Mouse (Mus musculus) lung, embryonic 14.5 days (tissue): ENCODE data around the gene Tox2. TPM values are rescaled to one million over a fixed set of nuclear protein-coding genes. Genes with fewer than 3 reads are reported as not detected.
A peak's percentile ranks its signal among the peaks of the same experiment; 100 is the strongest.

Source experiments
- ATAC-seq: fragments of 200-750 bp; cut with Nextera tagmentation; 2 replicates; pipeline ENCODE4 v1.8.0; 2017; ENCODE audit warnings: mild to moderate bottlenecking, moderate TSS enrichment, moderate library complexity; ENCODE audit not compliant: insufficient read depth
- DNase-seq: peaks from one replicate; pipeline ENCODE4 v3.0.0-alpha.2; 2015
- H3K27ac ChIP-seq: fragments of 300-500 bp; sonication (generic); 2 replicates; pipeline ENCODE4 v1.5.1; 2014; ENCODE audit warnings: low read depth, mild to moderate bottlenecking, moderate library complexity
- H3K27me3 ChIP-seq: fragments of 300-500 bp; sonication (generic); 2 replicates; pipeline ENCODE4 v1.6.1; 2014; ENCODE audit warnings: low read length, control low read depth; ENCODE audit not compliant: insufficient read depth
- H3K36me3 ChIP-seq: fragments of 300-500 bp; sonication (generic); 2 replicates; pipeline ENCODE4 v1.6.1; 2014; ENCODE audit warnings: control low read depth; ENCODE audit not compliant: insufficient read depth
- H3K4me1 ChIP-seq: fragments of 300-500 bp; sonication (generic); 2 replicates; pipeline ENCODE4 v1.6.1; 2014; ENCODE audit warnings: antibody characterized with exemption, control low read depth; ENCODE audit not compliant: insufficient read depth
- H3K4me2 ChIP-seq: fragments of 300-500 bp; sonication (generic); 2 replicates; pipeline ENCODE4 v1.6.1; 2014; ENCODE audit warnings: mild to moderate bottlenecking
- H3K4me3 ChIP-seq: fragments of 300-500 bp; sonication (generic); 2 replicates; pipeline ENCODE4 v1.5.1; 2014; ENCODE audit warnings: low read depth, low read length
- H3K9ac ChIP-seq: fragments of 300-500 bp; sonication (generic); 2 replicates; pipeline ENCODE4 v1.6.1; 2014
- H3K9me3 ChIP-seq: fragments of 300-500 bp; sonication (generic); 2 replicates; pipeline ENCODE4 v1.6.1; 2016; ENCODE audit warnings: low read depth, low read length, control low read depth
- CTCF ChIP-seq: IDR thresholded peaks from 2 replicates; pipeline ENCODE4 v1.5.1; 2016; ENCODE audit warnings: antibody characterized with exemption, low read depth
- WGBS: fragments of 180-500 bp; shearing (Covaris S2); extraction: QIAGEN DNeasy Blood & Tissue Kit; methylation state at CpG from one replicate; pipeline ENCODE4 v1.1.7; 2014; 5-methylcytosine and 5-hydroxymethylcytosine counted together
- polyA plus RNA-seq: library from polyadenylated mRNA; unstranded; fragments of >200 nt; fragmentation: Nextera tagmentation; extraction: Ambion mirVana; gene quantifications from 2 replicates; pipeline ENCODE4 v1.2.1, GENCODE M21; 2014

Gene Tox2
- polyA plus RNA-seq, 1 experiment from 2014 or later = 4.3 TPM

DNA sequence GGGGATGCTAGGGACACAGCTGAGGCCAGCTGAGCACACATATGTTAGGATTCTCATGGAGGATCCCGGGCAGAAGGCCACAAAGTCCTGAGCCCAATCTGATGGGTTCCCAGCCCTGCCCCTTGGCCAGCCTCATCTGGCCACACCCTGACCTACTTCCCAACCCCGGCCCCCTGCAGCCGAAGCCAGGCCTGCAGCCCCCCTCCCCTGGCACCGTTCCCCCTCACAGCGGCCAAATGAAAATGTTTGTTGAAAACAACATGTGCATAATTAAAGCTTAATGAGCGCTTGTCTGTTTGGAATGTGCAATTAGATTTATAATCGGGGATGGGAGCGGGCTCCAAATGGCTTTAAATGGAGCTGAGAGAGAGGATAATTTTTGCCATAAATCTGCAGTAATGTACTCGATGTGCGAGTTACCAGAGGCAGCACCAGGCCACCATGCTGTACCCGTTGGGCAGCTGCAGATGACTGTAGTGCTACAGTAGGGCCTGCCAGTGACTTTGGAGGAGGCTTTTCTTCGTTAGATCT lies 35.1 kb downstream of the Tox2 start:
- WGBS = 60% methylated on average over 12 of the region's 12 CpGs
- no peaks in the 10 kb centered on the region for H3K36me3 ChIP-seq
- H3K4me2 ChIP-seq = no peak overlapping the region
- H3K9me3 ChIP-seq = no peaks in the 10 kb centered on the region
- H3K4me1 ChIP-seq = no peaks in the 10 kb centered on the region
- H3K27ac ChIP-seq = no peak overlapping the region
- H3K27me3 ChIP-seq = no peaks in the 10 kb centered on the region
- no peak for TF ChIP-seq CTCF
- peak; percentile 68 for DNase-seq
- ATAC-seq = peak; percentile 61
- no peak overlapping the region for H3K4me3 ChIP-seq
- no peak overlapping the region for H3K9ac ChIP-seq

DNA sequence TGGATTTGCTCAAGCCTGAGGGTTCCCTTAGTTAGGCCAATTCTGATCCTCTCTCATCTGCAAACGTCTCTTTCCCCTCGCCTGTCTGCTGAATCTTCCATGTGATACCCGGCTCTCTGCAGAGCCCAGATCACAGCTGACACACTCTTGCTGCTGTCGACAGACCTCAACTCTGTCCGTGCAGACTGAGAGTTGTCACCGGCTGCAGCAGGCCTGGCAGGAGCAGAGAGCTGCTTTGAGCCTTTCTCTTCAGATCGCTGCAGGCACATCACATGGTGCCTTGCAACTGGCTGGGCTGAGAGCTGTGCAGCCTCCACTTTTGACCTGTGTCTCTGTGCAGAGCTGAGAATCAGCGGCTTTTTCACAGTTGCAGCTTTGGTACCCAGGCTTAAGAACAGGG lies 37.0 kb downstream of the Tox2 start:
- WGBS = 40% methylated on average over 8 of the region's 8 CpGs
- Histone ChIP-seq H3K36me3 (no peaks in the 10 kb centered on the region), H3K4me3 (no peak overlapping the region), H3K4me1 (no peaks in the 10 kb centered on the region), H3K9me3 (no peaks in the 10 kb centered on the region), H3K27me3 (no peaks in the 10 kb centered on the region), H3K27ac (no peak overlapping the region), H3K4me2 (no peak overlapping the region), H3K9ac (no peak overlapping the region)
- ATAC-seq (peak; percentile 10; the same call in 1 of the 2 replicates), DNase-seq (peak; percentile 27)
- TF ChIP-seq CTCF = no peak

DNA sequence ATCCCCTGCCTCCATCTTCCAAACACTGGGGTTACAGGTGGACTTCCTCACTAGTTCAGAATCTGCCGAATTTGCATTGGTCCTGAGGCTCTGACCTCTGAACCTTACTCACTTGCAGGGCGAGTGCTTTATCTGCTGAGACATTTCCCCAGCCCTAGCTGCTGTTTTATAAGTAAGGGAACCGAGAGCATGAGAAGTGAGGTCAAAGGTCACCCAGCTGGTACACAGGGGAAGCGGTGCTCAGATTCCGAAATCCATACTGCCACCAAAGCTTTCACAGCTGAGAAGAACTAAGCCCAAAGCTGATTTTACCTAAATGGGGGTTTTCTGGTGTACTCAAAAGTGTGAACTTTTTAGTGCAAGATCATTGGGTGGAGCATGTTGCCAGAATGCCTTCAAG lies 38.9 kb downstream of the Tox2 start:
- Histone ChIP-seq H3K4me3 (no peak overlapping the region), H3K36me3 (no peaks in the 10 kb centered on the region), H3K27me3 (no peaks in the 10 kb centered on the region), H3K4me1 (no peaks in the 10 kb centered on the region), H3K9ac (no peak overlapping the region), H3K27ac (no peak overlapping the region), H3K4me2 (no peak overlapping the region), H3K9me3 (no peaks in the 10 kb centered on the region)
- 16% methylated on average over 5 of the region's 5 CpGs for WGBS
- no peak for TF ChIP-seq CTCF
- no peak for DNase-seq
- ATAC-seq = no peak

DNA sequence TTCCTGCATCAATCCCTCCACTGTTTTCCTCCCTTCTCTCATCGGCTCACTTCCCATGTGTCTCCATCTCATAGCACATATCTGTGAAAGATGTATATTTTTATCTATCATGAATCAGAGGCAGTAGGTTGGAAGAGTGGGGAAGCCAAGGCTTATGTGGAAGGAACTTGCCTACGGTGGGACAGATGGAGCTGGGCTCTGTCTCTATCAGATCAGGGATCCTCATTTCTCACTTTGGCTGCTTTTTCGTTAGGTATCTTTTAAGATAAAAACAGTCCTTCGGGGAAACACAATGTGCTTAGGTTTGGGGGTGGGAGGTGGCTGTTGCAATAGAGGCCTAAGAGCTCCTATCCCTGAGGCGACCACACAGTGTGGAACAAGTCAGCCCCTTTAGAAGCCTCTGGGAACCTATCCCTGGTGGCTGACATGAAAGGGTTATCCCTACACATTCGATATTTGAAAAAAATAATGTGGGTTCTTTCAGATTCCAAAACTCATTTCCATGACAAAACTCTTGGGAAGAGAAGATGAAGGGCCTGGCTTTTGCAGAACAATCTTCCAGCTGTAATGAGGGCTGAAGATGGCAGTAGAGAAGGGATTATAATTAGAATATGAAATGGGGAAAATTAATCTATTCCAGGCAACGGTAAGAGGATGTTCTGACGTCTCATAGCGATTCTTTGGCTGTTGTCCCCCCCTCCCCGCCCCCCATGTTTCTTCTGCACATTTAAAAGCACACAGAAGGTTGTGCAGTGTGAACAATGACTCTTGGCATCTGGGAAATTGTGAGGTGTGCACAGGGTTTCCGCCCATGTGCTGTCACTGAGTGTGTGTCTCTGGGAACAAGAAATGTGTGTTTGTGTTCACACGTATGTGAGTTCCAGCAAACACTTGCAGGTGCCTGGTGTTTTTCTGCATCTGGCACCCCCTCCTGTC lies 41.3 kb downstream of the Tox2 start:
- Histone ChIP-seq H3K9me3 (no peaks in the 10 kb centered on the region), H3K9ac (no peak overlapping the region), H3K36me3 (no peaks in the 10 kb centered on the region), H3K27ac (no peak overlapping the region), H3K27me3 (no peaks in the 10 kb centered on the region), H3K4me3 (no peak overlapping the region), H3K4me2 (no peak overlapping the region), H3K4me1 (no peaks in the 10 kb centered on the region)
- 74% methylated on average over 12 of the region's 12 CpGs for WGBS
- no peak for TF ChIP-seq CTCF
- ATAC-seq (no peak), DNase-seq (no peak)

DNA sequence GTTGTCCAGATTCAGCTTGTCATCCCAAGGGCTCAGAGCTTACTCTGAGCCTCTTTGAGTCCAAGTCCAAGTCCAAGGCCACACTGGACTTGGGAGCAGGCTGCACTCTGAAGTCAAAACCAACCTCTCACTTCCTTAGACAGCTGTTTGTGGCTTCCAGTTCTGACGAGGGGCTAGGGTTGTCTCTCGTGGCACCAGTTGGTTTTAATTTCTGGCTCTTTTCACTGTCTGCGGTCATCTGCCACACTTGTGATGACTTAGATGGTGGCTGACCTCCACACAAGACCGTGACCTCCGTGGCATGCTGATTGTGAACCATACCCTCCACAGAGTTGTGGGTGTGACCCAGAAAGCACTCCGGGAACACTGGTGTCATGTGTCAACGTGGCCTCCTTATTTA lies 46.0 kb downstream of the Tox2 start:
- no peak overlapping the region for H3K27ac ChIP-seq
- peaks cover 7% of the 10 kb centered on the region; the same call in 1 of the 2 replicates for H3K4me1 ChIP-seq
- DNase-seq (no peak), ATAC-seq (no peak)
- H3K27me3 ChIP-seq = no peaks in the 10 kb centered on the region
- TF ChIP-seq CTCF = no peak
- WGBS = 61% methylated on average over 7 of the region's 7 CpGs
- no peak overlapping the region for H3K4me2 ChIP-seq
- no peak overlapping the region for H3K9ac ChIP-seq
- no peak overlapping the region for H3K4me3 ChIP-seq
- no peaks in the 10 kb centered on the region for H3K9me3 ChIP-seq
- H3K36me3 ChIP-seq = no peaks in the 10 kb centered on the region

DNA sequence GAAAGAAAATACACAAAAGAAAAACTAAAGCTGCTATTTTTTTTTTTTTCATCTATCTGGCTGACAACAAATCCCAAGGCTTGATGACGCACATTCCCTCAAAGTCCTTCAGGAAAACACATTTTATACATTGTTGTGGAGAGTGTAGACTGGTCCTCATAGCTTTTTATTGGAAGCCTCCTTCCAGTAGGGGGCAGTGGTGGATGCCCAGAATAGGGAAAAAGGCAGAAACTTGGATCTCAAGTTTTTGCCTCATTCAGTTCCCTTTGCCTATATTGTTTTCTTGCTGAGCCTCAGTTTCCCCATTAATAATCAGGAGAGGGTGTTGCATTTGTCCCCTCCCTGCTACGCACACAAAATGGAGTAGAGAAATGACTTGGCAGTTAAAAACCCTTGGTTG lies 49.7 kb downstream of the Tox2 start:
- Histone ChIP-seq H3K36me3 (no peaks in the 10 kb centered on the region), H3K9me3 (no peaks in the 10 kb centered on the region), H3K9ac (no peak overlapping the region), H3K27ac (no peak overlapping the region), H3K4me1 (peaks cover 11% of the 10 kb centered on the region; the same call in 1 of the 2 replicates), H3K27me3 (no peaks in the 10 kb centered on the region), H3K4me3 (no peak overlapping the region), H3K4me2 (no peak overlapping the region)
- TF ChIP-seq CTCF = peak; percentile 45
- WGBS = 78% methylated on average over 2 of the region's 2 CpGs
- no peak for ATAC-seq
- DNase-seq = peak; percentile 40
